Mouse (Mus musculus): ENCODE measurements around the gene Apob. TPM values are rescaled to one million over a fixed set of nuclear protein-coding genes. Genes with fewer than 3 reads are reported as not detected.

Apob gene
- total and polyA plus RNA-seq, 3 experiments = not detected

- no peaks in the 10 kb centered on the region for H3K4me1 ChIP-seq (ENCODE audit: control insufficient read depth in 1 of 2, insufficient read depth in 2 of 2, low read length in 2 of 2)
- H3K9ac ChIP-seq (ENCODE audit: control insufficient read depth, low read depth, low read length, poor library complexity, severe bottlenecking) = no peak overlapping the region
- DNase-seq (ENCODE audit: low read depth, low spot score) = no peak
- TF ChIP-seq CHD2 (IDR thresholded peaks at IDR 0.05; ENCODE audit: low read length) = no peak
- no peak for TF ChIP-seq E2F4 (IDR thresholded peaks at IDR 0.05; ENCODE audit: borderline replicate concordance, low read depth, low read length)
- no peak for TF ChIP-seq MYB (IDR thresholded peaks at IDR 0.05; ENCODE audit: low read depth, low read length)
- H3K36me3 ChIP-seq (ENCODE audit: control insufficient read depth in 1 of 2, insufficient read depth in 2 of 2, low read length in 2 of 2) = no peaks in the 10 kb centered on the region
- H3K9me3 ChIP-seq (replicated peaks; ENCODE audit: insufficient read depth, low read length) = no peaks in the 10 kb centered on the region
- no peak overlapping the region for H3K27ac ChIP-seq (ENCODE audit: control insufficient read depth, low read depth, low read length)
- H3K79me2 ChIP-seq (ENCODE audit: control insufficient read depth, insufficient read depth, low read length, poor library complexity) = no peaks in the 10 kb centered on the region
- no peak overlapping the region for H3K4me3 ChIP-seq (ENCODE audit: control insufficient read depth in 1 of 2, insufficient read depth in 1 of 2, low read depth in 2 of 2, low read length in 2 of 2)
- peaks cover 0 to 2% of the 10 kb centered on the region in 2 experiments; a peak in 2 of 4 replicates for H3K27me3 ChIP-seq (ENCODE audit: control insufficient read depth in 1 of 2, insufficient read depth in 2 of 2, low read length in 2 of 2)
These were observed 78.7 kb downstream of the Apob start for GRCm38 (mm10) chr12:8056001-8056640.

GRCm38 (mm10) chr12:8059576-8059975, 82.1 kb downstream of the Apob start:
- H3K36me3 ChIP-seq (ENCODE audit: control insufficient read depth in 1 of 2, insufficient read depth in 2 of 2, low read length in 2 of 2) = no peaks in the 10 kb centered on the region
- no peaks in the 10 kb centered on the region for H3K4me1 ChIP-seq (ENCODE audit: control insufficient read depth in 1 of 2, insufficient read depth in 2 of 2, low read length in 2 of 2)
- no peaks in the 10 kb centered on the region for H3K9me3 ChIP-seq (replicated peaks; ENCODE audit: insufficient read depth, low read length)
- no peaks in the 10 kb centered on the region for H3K79me2 ChIP-seq (ENCODE audit: control insufficient read depth, insufficient read depth, low read length, poor library complexity)
- no peak overlapping the region for H3K4me3 ChIP-seq (ENCODE audit: control insufficient read depth in 1 of 2, insufficient read depth in 1 of 2, low read depth in 2 of 2, low read length in 2 of 2)
- TF ChIP-seq UBTF (IDR thresholded peaks at IDR 0.05; ENCODE audit: borderline replicate concordance, insufficient read depth, low read depth, low read length) (no peak), CTCF (IDR thresholded peaks at IDR 0.05 in 2 of 3, conservative IDR thresholded peaks at IDR 0.05 in 1 of 3; ENCODE audit: control insufficient read depth in 1 of 3, insufficient read depth in 1 of 3, low read depth in 2 of 3, low read length in 3 of 3, poor library complexity in 1 of 3, severe bottlenecking in 1 of 3) (peak; percentile 83 to 94 (median 92)), SIN3A (IDR thresholded peaks at IDR 0.05; ENCODE audit: low read length) (no peak), TBP (IDR thresholded peaks at IDR 0.05; ENCODE audit: low read depth, low read length) (no peak), ZKSCAN1 (IDR thresholded peaks at IDR 0.05; ENCODE audit: low read depth, low read length) (no peak), NRF1 (IDR thresholded peaks at IDR 0.05; ENCODE audit: insufficient read depth, low read depth, low read length, poor library complexity, severe bottlenecking) (no peak), POLR2AphosphoS5 (IDR thresholded peaks at IDR 0.05; ENCODE audit: borderline replicate concordance, low read depth, low read length) (no peak), TCF12 (IDR thresholded peaks at IDR 0.05; ENCODE audit: low read depth, low read length) (no peak), NELFE (IDR thresholded peaks at IDR 0.05; ENCODE audit: low read depth, low read length) (no peak), RAD21 (IDR thresholded peaks at IDR 0.05; ENCODE audit: low read depth, low read length) (peak; percentile 86), MAFK (IDR thresholded peaks at IDR 0.05; ENCODE audit: borderline replicate concordance, low read depth, low read length) (no peak), MXI1 (IDR thresholded peaks at IDR 0.05; ENCODE audit: low read depth, low read length) (no peak), SMC3 (IDR thresholded peaks at IDR 0.05; ENCODE audit: low read depth, low read length) (peak; percentile 99), CHD2 (IDR thresholded peaks at IDR 0.05; ENCODE audit: low read length) (no peak), MYB (IDR thresholded peaks at IDR 0.05; ENCODE audit: low read depth, low read length) (no peak), ZC3H11A (IDR thresholded peaks at IDR 0.05; ENCODE audit: low read depth, low read length) (peak; percentile 96), EP300 (IDR thresholded peaks at IDR 0.05; ENCODE audit: low read depth in 1 of 2, low read length in 2 of 2) (no peak), RCOR1 (IDR thresholded peaks at IDR 0.05; ENCODE audit: low read depth, low read length) (no peak), USF1 (IDR thresholded peaks at IDR 0.05; ENCODE audit: low read depth, low read length) (no peak), BHLHE40 (IDR thresholded peaks at IDR 0.05; ENCODE audit: borderline replicate concordance, low read depth, low read length) (no peak), KAT2A (conservative IDR thresholded peaks at IDR 0.05; ENCODE audit: low read depth, low read length) (no peak), E2F4 (IDR thresholded peaks at IDR 0.05; ENCODE audit: borderline replicate concordance, low read depth, low read length) (no peak), ZMIZ1 (IDR thresholded peaks at IDR 0.05; ENCODE audit: low read depth, low read length) (no peak)
- no peak overlapping the region for H3K27ac ChIP-seq (ENCODE audit: control insufficient read depth, low read depth, low read length)
- DNase-seq (ENCODE audit: low read depth, low spot score) = peak; percentile 74
- no peak overlapping the region for H3K9ac ChIP-seq (ENCODE audit: control insufficient read depth, low read depth, low read length, poor library complexity, severe bottlenecking)
- H3K27me3 ChIP-seq (ENCODE audit: control insufficient read depth in 1 of 2, insufficient read depth in 2 of 2, low read length in 2 of 2) = peaks cover 0 to 2% of the 10 kb centered on the region in 2 experiments; a peak in 2 of 4 replicates

All from MEL (cell line).